Mouse (Mus musculus): Measurements from ENCODE around the gene Nhlrc2.

DNA sequence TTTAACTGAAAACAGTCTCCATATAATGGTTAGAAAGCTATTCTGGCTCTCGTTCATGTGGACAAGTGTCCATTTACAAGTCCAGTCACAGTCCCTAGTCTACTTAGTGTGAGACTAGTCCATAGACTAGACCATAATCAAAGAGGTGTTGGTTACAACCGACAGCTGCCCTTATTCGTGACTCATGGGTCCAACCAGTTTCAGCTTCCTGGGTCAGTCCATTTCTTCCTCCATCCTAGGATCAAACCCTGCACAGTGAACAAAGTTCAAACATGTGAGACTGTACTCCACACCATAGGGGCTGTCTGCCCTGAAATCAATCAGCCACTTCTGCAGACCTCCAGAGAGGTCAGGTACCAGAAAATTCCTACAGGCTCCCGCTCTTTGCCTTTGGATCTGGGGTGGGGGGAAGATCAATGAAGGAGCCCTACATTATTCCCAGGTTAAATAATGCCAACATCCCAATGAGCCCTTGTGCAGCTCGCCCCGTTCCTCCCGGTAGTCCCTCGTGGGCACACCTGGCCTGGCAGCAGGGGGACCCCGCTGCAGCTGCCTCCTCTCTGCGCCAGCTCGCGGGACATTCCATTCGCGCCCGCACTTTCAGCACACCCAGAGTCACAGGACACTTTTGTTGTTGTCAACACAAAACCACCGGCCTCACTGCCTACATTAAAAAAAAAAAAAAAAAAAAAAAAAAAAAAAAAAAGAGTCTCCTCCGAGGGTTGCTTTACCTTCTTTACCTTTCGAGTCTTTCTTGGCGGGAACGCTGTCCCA is 418 bp upstream of the Nhlrc2 start, which contains the start of gene Dclre1a:
- TF ChIP-seq CTCF (IDR thresholded peaks at IDR 0.05; ENCODE audit: low read depth, low read length) (no peak), POLR2A (IDR thresholded peaks at IDR 0.05; ENCODE audit: insufficient read depth, low read length) (no peak)

Measured in ES-Bruce4 (cell line).